Mouse (Mus musculus) adrenal gland (tissue): ENCODE measurements around the gene Dip2b.

ENCODE experiments used
- intact Hi-C: fragments of 180-260 bp; cut with DNase I; formaldehyde crosslinking; loops from one replicate; pipeline ENCODE4 v1.15.1; 2025

Gene Dip2b

DNA sequence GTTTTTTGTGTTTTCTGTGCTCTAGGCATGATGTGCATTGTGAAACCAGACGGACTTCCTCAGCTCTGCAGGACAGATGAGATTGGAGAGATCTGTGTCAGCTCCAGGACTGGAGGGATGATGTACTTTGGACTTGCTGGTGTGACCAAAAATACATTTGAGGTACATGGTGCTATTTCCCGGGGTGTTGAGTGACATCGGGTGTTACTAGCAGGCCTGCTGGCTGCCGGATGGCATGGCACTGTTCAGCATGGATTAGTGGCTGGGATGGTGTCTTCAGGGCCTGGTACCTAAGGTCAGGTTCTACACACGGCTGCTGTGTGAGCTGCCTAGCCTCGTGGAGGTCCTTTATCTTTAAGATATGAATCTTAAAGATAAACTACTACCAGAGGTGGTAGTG is 136.7 kb downstream of the Dip2b start:
- intact Hi-C loops: no loop called here

- intact Hi-C loops: no loop called here
Observed at GRCm38 (mm10) chr15:100177167-100177566, 138.7 kb downstream of the Dip2b start.

GRCm38 (mm10) chr15:100177575-100177974 is 139.1 kb downstream of the Dip2b start:
- intact Hi-C loops: no loop called here

- intact Hi-C loops: no loop called here
Observed at GRCm38 (mm10) chr15:100178487-100178886, 140.0 kb downstream of the Dip2b start.

GRCm38 (mm10) chr15:100179685-100180084 is 141.2 kb downstream of the Dip2b start:
- intact Hi-C loops: no loop called here

- intact Hi-C loops: no loop called here
Observed at GRCm38 (mm10) chr15:100180221-100180620, 141.8 kb downstream of the Dip2b start.

DNA sequence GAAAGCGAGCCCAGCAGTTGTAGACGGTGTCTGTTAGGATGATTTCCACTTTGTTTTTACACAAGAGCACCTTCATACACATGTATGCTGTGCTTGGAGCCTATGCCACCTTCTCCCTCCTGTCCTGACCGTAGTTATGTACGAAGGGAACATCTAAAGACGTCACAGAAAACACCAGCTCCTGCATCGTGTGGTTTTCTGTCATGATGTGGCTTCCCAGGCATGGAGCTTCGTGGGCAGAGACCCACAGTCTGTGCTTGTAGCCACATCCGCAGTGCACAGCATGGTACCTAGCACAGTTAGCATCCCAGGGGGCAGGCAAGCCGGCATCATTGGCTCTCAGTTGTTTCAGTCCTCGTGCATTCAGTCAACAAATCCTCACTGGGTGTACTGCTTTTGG is 143.4 kb downstream of the Dip2b start:
- intact Hi-C loops: no loop called here

GRCm38 (mm10) chr15:100182526-100183280 is 144.2 kb downstream of the Dip2b start:
- intact Hi-C loops: no loop called here

DNA sequence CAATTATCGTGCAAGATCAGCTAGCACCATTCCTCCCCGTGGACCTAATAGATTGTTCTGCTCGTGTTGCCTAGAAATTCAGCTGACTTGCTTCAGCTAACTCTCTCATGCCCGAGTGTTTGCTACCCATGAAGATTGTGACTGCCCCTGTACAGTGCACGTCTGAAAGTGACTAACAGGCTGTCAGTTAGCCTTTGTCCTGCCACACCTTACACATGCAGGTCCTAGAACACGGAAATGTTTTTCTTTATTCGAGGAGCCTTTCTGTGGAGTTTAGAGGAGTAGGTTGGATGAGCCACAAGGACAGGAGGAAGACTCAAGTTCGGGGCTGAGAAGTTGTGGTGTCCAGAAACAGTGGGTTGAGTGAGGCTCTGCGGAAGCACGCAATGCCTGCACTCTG is 145.0 kb downstream of the Dip2b start:
- intact Hi-C loops: no loop called here

- intact Hi-C loops: no loop called here
Observed at GRCm38 (mm10) chr15:100184821-100185496, 146.5 kb downstream of the Dip2b start.

GRCm38 (mm10) chr15:100186234-100186633 is 147.8 kb downstream of the Dip2b start:
- intact Hi-C loops: no loop called here

GRCm38 (mm10) chr15:100186882-100187672 is 148.6 kb downstream of the Dip2b start:
- intact Hi-C loops: no loop called here

DNA sequence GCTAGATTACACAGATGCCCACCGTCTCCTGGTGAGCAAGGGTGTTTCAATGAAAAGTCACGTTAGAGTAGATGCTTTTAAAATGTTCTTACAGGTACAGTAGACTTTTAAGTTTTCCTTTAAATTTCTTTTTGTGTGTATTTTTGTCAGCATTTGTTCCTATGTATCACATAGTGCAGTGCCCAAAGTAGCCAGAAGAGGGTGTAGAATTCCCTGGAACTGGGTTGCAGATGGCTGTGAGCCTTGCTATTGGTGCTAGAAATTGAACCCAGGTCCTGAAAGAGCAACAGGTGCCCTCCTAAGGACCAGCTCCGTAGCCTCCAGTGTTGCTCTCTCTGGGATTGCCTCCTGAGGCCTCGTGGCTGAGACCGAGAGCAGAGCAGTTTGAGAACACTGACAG is 150.1 kb downstream of the Dip2b start:
- intact Hi-C loops: no loop called here

DNA sequence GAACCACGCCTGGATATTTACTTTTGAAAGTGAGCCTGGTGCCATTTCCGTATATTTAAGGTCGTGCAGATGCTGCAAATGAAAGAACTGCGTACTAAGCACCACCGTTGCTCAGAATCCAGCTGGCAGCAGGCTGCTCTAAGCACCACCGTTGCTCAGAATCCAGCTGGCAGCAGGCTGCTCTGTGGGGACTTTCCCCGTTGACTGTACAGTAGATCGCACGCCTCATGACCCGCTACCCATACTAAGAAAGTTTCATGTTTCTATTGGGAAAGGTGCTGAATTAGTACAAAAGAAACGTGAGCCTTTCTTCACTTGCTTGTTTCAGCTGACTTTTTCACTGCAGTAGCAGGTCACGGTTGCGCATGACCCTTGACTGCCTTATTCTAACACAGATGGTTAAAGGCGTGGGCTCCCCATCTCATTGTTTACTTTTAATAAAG is 150.5 kb downstream of the Dip2b start:
- intact Hi-C loops: no loop called here

- intact Hi-C loops: no loop called here
Observed at GRCm38 (mm10) chr15:100190083-100190482, 151.6 kb downstream of the Dip2b start.

GRCm38 (mm10) chr15:100198983-100199745 is 160.7 kb downstream of the Dip2b start:
- intact Hi-C loops: no loop called here

GRCm38 (mm10) chr15:100199790-100200189 is 161.3 kb downstream of the Dip2b start:
- intact Hi-C loops: no loop called here

- intact Hi-C loops: no loop called here
Observed at GRCm38 (mm10) chr15:100201806-100202205, 163.3 kb downstream of the Dip2b start.

DNA sequence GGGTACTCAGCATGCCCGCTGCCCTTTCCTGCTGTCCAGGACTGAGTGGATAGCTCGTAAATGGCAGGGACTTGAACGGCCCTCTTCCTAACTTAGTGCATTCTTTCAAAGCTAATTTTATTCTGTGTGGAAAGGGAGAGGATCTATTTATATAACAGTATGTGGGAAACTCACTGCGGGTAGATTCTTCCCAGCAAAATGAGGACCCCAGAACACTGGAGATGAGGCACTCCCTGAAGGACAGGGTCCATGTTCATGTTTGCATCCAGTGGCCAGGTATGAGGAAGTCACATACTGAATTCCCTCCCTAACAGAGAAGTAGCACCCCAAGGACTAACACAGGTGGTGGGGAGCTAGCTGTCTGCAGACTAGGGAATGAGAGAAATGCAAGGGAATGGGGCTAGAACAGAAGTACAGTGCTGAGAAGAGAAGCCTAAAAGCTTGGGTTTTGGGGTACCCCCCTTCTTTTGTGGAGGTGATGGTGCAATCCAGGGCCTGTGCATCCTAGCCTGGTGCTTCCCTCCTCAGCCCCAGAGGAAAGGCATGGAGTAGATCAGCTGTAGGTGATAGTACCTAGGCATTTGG is 164.1 kb downstream of the Dip2b start:
- intact Hi-C loops: no loop called here

GRCm38 (mm10) chr15:100204574-100204973 is 166.1 kb downstream of the Dip2b start:
- intact Hi-C loops: no loop called here

DNA sequence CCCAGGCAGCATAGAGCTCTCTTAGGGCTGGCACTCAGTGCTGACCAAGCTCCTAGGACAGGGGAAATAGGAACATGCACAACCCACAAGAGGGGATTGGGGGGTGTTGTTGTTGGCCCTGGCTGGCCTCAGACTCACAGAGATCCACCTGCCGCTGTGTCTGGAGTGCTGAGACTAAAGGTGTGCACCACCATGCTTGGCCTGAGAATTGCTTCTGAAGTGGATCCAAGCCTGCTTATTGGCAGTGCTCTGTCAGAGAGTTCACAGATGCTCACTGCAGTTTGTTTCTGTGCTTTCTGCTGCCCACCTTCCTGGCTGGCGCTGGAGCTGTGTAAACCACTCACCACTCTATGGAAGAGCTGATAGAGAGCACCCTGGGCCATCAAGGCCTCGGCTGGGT is 171.5 kb downstream of the Dip2b start:
- intact Hi-C loops: no loop called here
